Mouse (Mus musculus) spleen, adult 2 months (tissue): ENCODE results near the gene Tns1. TPM values are rescaled to one million over a fixed set of nuclear protein-coding genes. Genes with fewer than 3 reads are reported as not detected.

ENCODE experiments used
- DNase-seq, 2 experiments: peaks; one replicate each; pipeline versions ENCODE4 v3.0.0 to v3.0.0-alpha.2; 2012 to 2021; ENCODE audit warnings: low spot score in 2 of 2, low read depth in 1 of 2
- H3K27ac ChIP-seq: fragments of 200-500 bp; 2 replicates; pipeline ENCODE4 v1.5.1; 2012; ENCODE audit warnings: low read length, inconsistent platforms; ENCODE audit not compliant: insufficient read depth
- H3K27me3 ChIP-seq: fragments of 200-500 bp; 2 replicates; pipeline ENCODE4 v1.6.1; 2012; ENCODE audit warnings: mild to moderate bottlenecking, moderate library complexity, low read length, inconsistent platforms; ENCODE audit not compliant: control insufficient read depth, insufficient read depth
- H3K36me3 ChIP-seq: fragments of 200-500 bp; 2 replicates; pipeline ENCODE4 v1.6.1; 2012; ENCODE audit warnings: mild to moderate bottlenecking, low read length, inconsistent platforms; ENCODE audit not compliant: control insufficient read depth, insufficient read depth
- H3K4me1 ChIP-seq: fragments of 200-500 bp; 2 replicates; pipeline ENCODE4 v1.6.1; 2011; ENCODE audit warnings: inconsistent platforms; ENCODE audit not compliant: control insufficient read depth, insufficient read depth, insufficient read length
- H3K4me3 ChIP-seq: fragments of 200-500 bp; 2 replicates; pipeline ENCODE4 v1.5.1; 2011; ENCODE audit warnings: mild to moderate bottlenecking, inconsistent platforms; ENCODE audit not compliant: insufficient read depth, insufficient read length; ENCODE audit errors: extremely low read depth
- CTCF ChIP-seq: fragments of 200-500 bp; IDR thresholded peaks from 2 replicates; pipeline ENCODE4 v1.5.1; 2011; ENCODE audit warnings: mild to moderate bottlenecking, inconsistent platforms; ENCODE audit not compliant: insufficient read depth, insufficient read length, insufficient replicate concordance; ENCODE audit errors: extremely low read depth
- POLR2A ChIP-seq: fragments of 200-500 bp; IDR thresholded peaks from 2 replicates; pipeline ENCODE4 v1.6.1; 2011; ENCODE audit warnings: low read depth, low read length, inconsistent platforms
- WGBS: fragments of 180-500 bp; shearing (Covaris S2); methylation state at CpG from one replicate; pipeline ENCODE4 v1.1.7; 2018; 5-methylcytosine and 5-hydroxymethylcytosine counted together
- polyA plus RNA-seq: library from polyadenylated mRNA; depleted of rRNA; stranded (reverse); fragments of >200 nt; gene quantifications from 2 replicates; pipeline ENCODE4 v1.2.3, GENCODE M21; 2012

Tns1 gene
- polyA plus RNA-seq, 1 experiment, result 80.4 TPM

DNA sequence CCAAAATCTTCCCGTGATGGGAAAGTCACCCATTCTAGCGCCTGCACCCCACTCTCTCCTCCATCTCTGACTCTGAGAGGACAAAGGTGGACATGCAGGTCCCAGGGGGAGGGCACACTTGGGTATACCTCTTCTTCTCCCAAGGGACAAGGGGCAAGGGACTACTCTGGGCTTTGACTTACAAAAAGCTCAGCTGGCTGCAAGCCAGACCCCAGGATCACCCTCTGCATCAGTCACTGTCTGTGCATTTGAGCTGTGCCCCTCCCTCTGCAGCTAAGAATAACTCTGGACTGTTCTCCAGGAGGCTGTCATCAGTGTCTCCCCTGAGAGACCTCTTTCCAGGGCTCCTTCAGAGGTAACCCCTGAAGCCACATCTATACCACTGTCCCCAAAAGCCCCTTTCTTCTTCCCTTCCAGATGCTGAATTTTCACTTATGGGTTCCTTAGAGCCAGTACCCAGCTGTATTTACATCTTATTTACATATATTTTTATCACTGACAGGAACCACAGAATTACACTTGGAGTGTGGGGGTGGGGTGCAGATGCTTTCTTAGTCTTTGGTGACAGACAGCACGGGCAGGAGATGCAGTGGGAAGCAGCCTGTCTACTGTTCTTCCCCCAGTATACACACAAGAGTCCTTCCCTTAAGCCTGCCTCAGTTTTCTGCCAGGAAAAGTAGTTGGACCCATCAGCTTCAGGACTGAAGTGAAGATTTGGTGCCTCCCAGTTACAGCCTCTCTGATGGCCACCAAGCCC is 81.4 kb downstream of the Tns1 start:
- peaks cover 4% of the 10 kb centered on the region; the same call in 1 of the 2 replicates for H3K4me1 ChIP-seq
- TF ChIP-seq CTCF (no peak), POLR2A (no peak)
- no peak overlapping the region for H3K27ac ChIP-seq
- no peaks in the 10 kb centered on the region for H3K36me3 ChIP-seq
- no peaks in the 10 kb centered on the region for H3K27me3 ChIP-seq
- H3K4me3 ChIP-seq, result no peak overlapping the region
- 64% methylated on average over 3 of the region's 3 CpGs for WGBS
- no peak for DNase-seq

DNA sequence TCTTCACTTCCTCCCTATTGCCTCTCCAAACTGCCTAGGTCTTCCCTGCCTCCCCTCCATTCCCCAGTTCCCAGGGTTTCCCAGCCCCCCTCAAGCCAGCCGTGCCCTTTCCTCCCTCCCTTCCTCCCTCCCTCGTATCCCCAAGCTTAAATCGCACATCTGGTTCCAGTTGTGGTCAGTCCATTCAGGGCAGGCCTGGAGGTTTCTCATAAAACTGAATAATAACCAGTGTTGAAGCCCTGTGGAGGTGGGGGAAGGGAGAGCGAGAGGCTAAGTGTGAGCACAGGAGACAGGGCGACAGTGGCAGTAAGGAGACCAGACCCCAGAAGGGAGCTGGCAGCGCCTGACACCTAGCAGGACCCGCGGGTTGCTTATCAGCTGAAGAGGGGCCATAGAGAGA is 82.6 kb downstream of the Tns1 start:
- no peak overlapping the region for H3K27ac ChIP-seq
- no peak overlapping the region for H3K4me3 ChIP-seq
- H3K36me3 ChIP-seq, result no peaks in the 10 kb centered on the region
- peaks cover 4% of the 10 kb centered on the region; the same call in 1 of the 2 replicates for H3K4me1 ChIP-seq
- no peak for DNase-seq
- TF ChIP-seq CTCF, result no peak
- TF ChIP-seq POLR2A, result no peak
- 0 out of 2 replicates have a peak, but pooled peaks cover 1% of the 10 kb centered on the region for H3K27me3 ChIP-seq
- WGBS, result 72% methylated on average over 8 of the region's 8 CpGs

DNA sequence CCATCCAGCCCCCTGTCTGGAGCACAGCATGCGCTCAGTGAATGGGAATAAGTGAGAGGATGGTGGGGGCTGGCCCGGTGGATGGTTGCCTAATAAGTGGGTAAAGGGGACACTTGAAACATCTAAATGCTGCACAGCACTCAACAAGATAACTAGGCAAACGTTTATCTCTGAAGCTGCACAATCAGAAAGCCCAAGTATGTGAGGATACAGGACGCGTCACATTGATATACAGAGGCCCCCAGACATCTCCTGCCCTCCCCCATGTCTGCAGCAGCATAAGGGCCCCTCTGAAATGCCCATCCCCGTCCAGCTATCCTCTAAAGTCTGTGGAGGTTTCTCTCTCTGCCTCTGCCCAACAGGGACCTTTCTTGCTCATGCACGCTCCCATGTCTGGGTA is 83.1 kb downstream of the Tns1 start:
- Histone ChIP-seq H3K4me1 (peaks cover 4% of the 10 kb centered on the region; the same call in 1 of the 2 replicates), H3K4me3 (no peak overlapping the region), H3K27me3 (0 out of 2 replicates have a peak, but pooled peaks cover 1% of the 10 kb centered on the region), H3K27ac (no peak overlapping the region), H3K36me3 (no peaks in the 10 kb centered on the region)
- no peak for TF ChIP-seq CTCF
- no peak for TF ChIP-seq POLR2A
- 81% methylated on average over 7 of the region's 7 CpGs for WGBS
- no peak for DNase-seq

DNA sequence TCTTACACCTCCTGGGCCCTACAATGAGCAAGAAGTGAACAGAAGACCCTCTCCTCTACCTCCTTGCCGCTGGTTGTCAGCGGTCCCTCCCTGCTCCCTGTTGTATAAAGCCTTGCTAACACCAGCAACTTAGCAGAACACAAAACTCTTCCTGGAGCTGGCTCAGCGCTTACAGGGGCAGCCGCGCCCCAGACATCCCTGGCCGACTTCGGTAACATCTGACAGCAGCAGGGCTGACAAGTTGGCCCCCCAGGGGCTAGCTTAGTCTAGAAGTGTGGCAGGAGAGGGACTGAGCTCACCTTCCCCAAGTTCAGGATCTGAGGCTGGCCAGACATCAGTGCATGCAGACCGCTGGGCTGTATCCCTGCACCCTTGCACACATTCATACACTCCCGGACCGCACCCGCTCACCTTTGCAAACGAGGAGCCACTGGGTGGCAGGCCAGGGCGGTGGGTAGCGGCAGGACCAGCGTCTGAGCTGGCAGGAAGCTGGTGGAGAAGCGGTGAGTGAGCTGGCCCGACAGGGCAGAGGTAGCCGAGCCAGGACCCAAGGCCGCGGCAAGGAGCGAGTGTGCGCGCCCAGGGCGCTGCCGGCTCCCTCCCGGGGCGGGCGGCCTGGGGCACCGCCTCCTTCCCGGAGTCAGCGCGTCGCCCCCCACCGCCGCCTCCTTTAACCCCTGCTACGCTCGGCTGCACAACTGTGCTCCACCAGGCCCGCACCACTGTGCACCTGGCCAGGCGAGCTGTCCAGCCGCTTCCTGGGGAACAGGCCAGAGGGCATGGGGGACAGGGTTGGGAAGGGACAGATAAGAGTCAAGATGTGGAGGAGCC is 87.5 kb downstream of the Tns1 start:
- DNase-seq, result peak in 1 of 2 experiments; percentile 31
- 10% methylated on average over 39 of the region's 40 CpGs for WGBS
- Histone ChIP-seq H3K36me3 (no peaks in the 10 kb centered on the region), H3K27ac (peak overlapping the region; percentile 57), H3K4me1 (peaks cover 4% of the 10 kb centered on the region; the same call in 1 of the 2 replicates), H3K4me3 (peak overlapping the region; percentile 52), H3K27me3 (0 out of 2 replicates have a peak, but pooled peaks cover 1% of the 10 kb centered on the region)
- TF ChIP-seq POLR2A (no peak), CTCF (no peak)

DNA sequence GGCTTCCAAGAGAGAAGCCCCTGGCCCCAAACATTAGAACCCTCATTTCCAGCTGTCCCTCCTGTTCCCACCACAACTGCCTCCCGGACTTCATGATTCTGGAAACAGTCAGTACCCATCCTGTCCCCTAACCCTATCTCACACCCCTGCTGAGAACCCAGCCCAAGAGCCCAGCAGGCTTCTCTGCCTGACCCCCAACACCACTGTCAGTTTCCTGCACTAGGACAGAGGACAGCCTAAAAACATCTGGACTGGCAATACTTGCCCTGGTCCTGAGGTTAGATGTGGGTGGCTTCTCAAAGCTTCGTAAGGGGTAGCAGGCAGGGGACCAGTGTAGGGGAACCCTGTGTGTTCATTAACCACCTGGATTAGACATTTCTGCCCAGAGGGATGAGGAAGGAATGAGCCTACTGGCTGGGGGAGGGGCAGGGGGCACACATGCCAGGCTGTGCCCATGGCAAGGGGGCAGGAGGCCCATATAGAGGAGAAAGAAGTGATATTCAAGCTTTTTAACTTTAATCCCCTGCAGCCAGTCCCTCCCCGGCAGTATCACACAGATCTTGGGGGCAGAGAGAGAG is 88.2 kb downstream of the Tns1 start:
- 83% methylated on average over 3 of the region's 3 CpGs for WGBS
- peak overlapping the region; percentile 52; the same call in 1 of the 2 replicates for H3K4me3 ChIP-seq
- no peak for TF ChIP-seq POLR2A
- no peak for TF ChIP-seq CTCF
- no peak for DNase-seq
- H3K27me3 ChIP-seq, result 0 out of 2 replicates have a peak, but pooled peaks cover 1% of the 10 kb centered on the region
- peak overlapping the region; percentile 57 for H3K27ac ChIP-seq
- peaks cover 4% of the 10 kb centered on the region; the same call in 1 of the 2 replicates for H3K4me1 ChIP-seq
- no peaks in the 10 kb centered on the region for H3K36me3 ChIP-seq

DNA sequence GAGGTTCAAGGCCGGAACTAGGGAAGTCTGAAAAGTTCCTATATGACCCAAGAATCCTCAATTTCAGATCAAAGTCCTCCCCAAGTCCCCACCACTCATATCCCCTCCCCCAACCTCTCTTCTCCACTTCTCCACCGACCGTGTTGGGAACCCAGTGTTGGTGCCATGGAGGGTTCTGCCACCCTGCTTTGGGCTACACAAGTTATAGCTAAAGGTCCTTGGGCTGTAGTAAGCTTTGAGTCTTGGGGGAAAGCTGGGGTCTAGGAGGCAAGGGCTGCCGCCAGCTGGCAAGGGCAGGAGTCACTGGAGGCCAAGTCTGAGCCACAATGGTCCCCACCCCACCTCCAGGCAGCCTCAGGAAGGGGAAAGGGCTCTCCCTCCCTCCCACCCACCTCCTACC is 88.8 kb downstream of the Tns1 start:
- 76% methylated on average over 4 of the region's 4 CpGs for WGBS

More for the DNA sequence above, 88.8 kb downstream of the Tns1 start:
- TF ChIP-seq CTCF (no peak), POLR2A (no peak)
- no peak for DNase-seq
- Histone ChIP-seq H3K27me3 (0 out of 2 replicates have a peak, but pooled peaks cover 1% of the 10 kb centered on the region), H3K4me1 (peaks cover 4% of the 10 kb centered on the region; the same call in 1 of the 2 replicates), H3K27ac (no peak overlapping the region; the same call in 1 of the 2 replicates), H3K36me3 (no peaks in the 10 kb centered on the region), H3K4me3 (peak overlapping the region; percentile 28; the same call in 1 of the 2 replicates)
